8 mouse cellular contexts compared by ENCODE assay signal in the genomic region with DNA sequence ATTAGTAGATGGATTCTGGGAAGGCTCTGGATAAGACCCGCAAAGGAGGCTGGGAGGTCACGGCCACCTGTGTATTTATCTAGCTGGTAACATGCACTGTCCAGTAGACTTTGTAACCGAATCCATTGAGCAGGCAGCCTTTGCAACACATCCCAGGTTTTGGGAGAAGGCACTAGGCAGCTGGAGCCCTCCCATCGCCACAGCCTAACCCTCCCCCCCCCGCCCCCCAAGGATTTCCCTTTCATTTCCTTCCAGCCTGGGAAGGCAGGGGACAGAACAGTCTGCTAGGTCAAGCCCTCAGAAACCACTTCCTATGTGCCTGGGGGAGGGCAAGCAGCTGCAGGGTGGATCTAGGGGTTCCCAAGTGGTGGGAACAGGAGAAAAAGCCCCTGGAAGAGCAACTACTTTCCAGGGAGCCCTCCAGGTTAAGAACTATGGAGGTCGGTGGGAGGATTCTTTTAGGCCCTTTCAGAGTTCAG. TPM values are rescaled to one million over a fixed set of nuclear protein-coding genes. Genes with fewer than 3 reads are reported as not detected.
DNase-seq lines count a peak whose midpoint lies in the region; ATAC-seq and TF ChIP-seq lines count a peak whose summit lies in the region.

No protein-coding gene starts in this region.

- no peaks in the 10 kb centered on the region for H3K36me3 ChIP-seq in forebrain, embryonic 11.5 days (ENCODE audit: control insufficient read depth, insufficient read depth, low read length)
- no peaks in the 10 kb centered on the region for H3K36me3 ChIP-seq in intestine, postnatal 0 days (ENCODE audit: control insufficient read depth, insufficient read depth)
- H3K36me3 ChIP-seq in lung, embryonic 15.5 days = no peaks in the 10 kb centered on the region
- no peaks in the 10 kb centered on the region for H3K36me3 ChIP-seq in stomach, embryonic 15.5 days

- no peak for ATAC-seq in forebrain, embryonic 11.5 days (replicated peaks; ENCODE audit: low FRiP score)
- ATAC-seq in intestine, postnatal 0 days = no peak
- ATAC-seq in lung, embryonic 15.5 days (ENCODE audit: borderline replicate concordance, extremely low read depth, low FRiP score, low TSS enrichment) = no peak
- no peak for ATAC-seq in stomach, embryonic 15.5 days (ENCODE audit: insufficient read depth, low FRiP score, low read depth)

- peaks cover 27% of the 10 kb centered on the region for H3K4me1 ChIP-seq in forebrain, embryonic 11.5 days (replicated peaks; ENCODE audit: control insufficient read depth, insufficient read depth, low read length)
- no peaks in the 10 kb centered on the region; the same call in 1 of the 2 replicates for H3K4me1 ChIP-seq in intestine, postnatal 0 days (replicated peaks; ENCODE audit: control insufficient read depth, insufficient read depth, low read length)
- peaks cover 38% of the 10 kb centered on the region for H3K4me1 ChIP-seq in lung, embryonic 15.5 days
- H3K4me1 ChIP-seq in stomach, embryonic 15.5 days = peaks cover 30% of the 10 kb centered on the region

- no peak for DNase-seq in left cerebral cortex, adult 2 months (ENCODE audit: extremely low spot score in 1 of 2, low spot score in 2 of 2)
- no peak for DNase-seq in left cerebral cortex, postnatal 14 days (ENCODE audit: low spot score in 2 of 2)
- DNase-seq in forebrain, embryonic 11.5 days (ENCODE audit: low spot score) = no peak
- DNase-seq in left cerebral cortex, postnatal 10 days (ENCODE audit: extremely low spot score in 1 of 2, low spot score in 2 of 2) = no peak
- DNase-seq in adrenal gland, postnatal 4 days (ENCODE audit: low spot score in 2 of 2) = no peak

- peak overlapping the region; percentile 68 for H3K4me3 ChIP-seq in left cerebral cortex, adult 2 months
- H3K4me3 ChIP-seq in forebrain, embryonic 11.5 days (ENCODE audit: low read depth, low read length) = peak overlapping the region; percentile 61
- peak overlapping the region; percentile 71 for H3K4me3 ChIP-seq in intestine, postnatal 0 days (ENCODE audit: low read depth, low read length)
- peak overlapping the region; percentile 71 for H3K4me3 ChIP-seq in lung, embryonic 15.5 days
- peak overlapping the region; percentile 71 for H3K4me3 ChIP-seq in stomach, embryonic 15.5 days (replicated peaks)

- H3K27ac ChIP-seq in left cerebral cortex, adult 2 months = peak overlapping the region; percentile 84
- H3K27ac ChIP-seq in forebrain, embryonic 11.5 days (ENCODE audit: low read depth, low read length) = no peak overlapping the region
- peak overlapping the region; percentile 75; the same call in 1 of the 2 replicates for H3K27ac ChIP-seq in intestine, postnatal 0 days (ENCODE audit: low read depth, low read length)
- peak overlapping the region; percentile 87 for H3K27ac ChIP-seq in lung, embryonic 15.5 days
- peak overlapping the region; percentile 91 for H3K27ac ChIP-seq in stomach, embryonic 15.5 days

- no peaks in the 10 kb centered on the region for H3K9me3 ChIP-seq in forebrain, embryonic 11.5 days (ENCODE audit: control insufficient read depth, low read length)
- H3K9me3 ChIP-seq in intestine, postnatal 0 days (ENCODE audit: control insufficient read depth) = no peaks in the 10 kb centered on the region
- no peaks in the 10 kb centered on the region for H3K9me3 ChIP-seq in lung, embryonic 15.5 days
- H3K9me3 ChIP-seq in stomach, embryonic 15.5 days = no peaks in the 10 kb centered on the region

- H3K27me3 ChIP-seq in forebrain, embryonic 11.5 days (ENCODE audit: control insufficient read depth, insufficient read depth, low read length) = no peaks in the 10 kb centered on the region; the same call in 1 of the 2 replicates
- no peaks in the 10 kb centered on the region; the same call in 1 of the 2 replicates for H3K27me3 ChIP-seq in intestine, postnatal 0 days (replicated peaks; ENCODE audit: control insufficient read depth, insufficient read depth, low read length)
- no peaks in the 10 kb centered on the region for H3K27me3 ChIP-seq in lung, embryonic 15.5 days
- H3K27me3 ChIP-seq in stomach, embryonic 15.5 days (replicated peaks) = no peaks in the 10 kb centered on the region

- peak overlapping the region; percentile 99 for H3K4me2 ChIP-seq in forebrain, embryonic 11.5 days (ENCODE audit: low read depth, low read length, severe bottlenecking)
- peak overlapping the region; percentile 97 for H3K4me2 ChIP-seq in intestine, postnatal 0 days (replicated peaks; ENCODE audit: low read depth)
- peak overlapping the region; percentile 91 for H3K4me2 ChIP-seq in lung, embryonic 15.5 days
- peak overlapping the region; percentile 93 for H3K4me2 ChIP-seq in stomach, embryonic 15.5 days

- TF ChIP-seq CTCF in left cerebral cortex, adult 2 months (IDR thresholded peaks at IDR 0.05) = no peak
- no peak for TF ChIP-seq CTCF in intestine, postnatal 0 days (IDR thresholded peaks at IDR 0.05; ENCODE audit: low read depth)

- intact Hi-C loops in left cerebral cortex, adult 2 months (cut with DNase I) = loop anchor here (1.0 to 5.0 kb wide), 2 partner anchors 27 to 40 kb away; no protein-coding TSS in a partner anchor
- intact Hi-C loops in left cerebral cortex, postnatal 14 days (cut with DNase I) = no loop called here
- intact Hi-C loops in left cerebral cortex, postnatal 10 days (cut with DNase I) = loop anchor here (10.0 kb wide), 1 partner anchor 53 kb away; no protein-coding TSS in a partner anchor

- WGBS in forebrain, embryonic 11.5 days = 19% methylated on average over 6 of the region's 6 CpGs
- WGBS in intestine, postnatal 0 days = 25% methylated on average over 6 of the region's 6 CpGs
- 10% methylated on average over 6 of the region's 6 CpGs for WGBS in lung, embryonic 15.5 days
- 11% methylated on average over 6 of the region's 6 CpGs for WGBS in stomach, embryonic 15.5 days

- peak overlapping the region; percentile 72 for H3K9ac ChIP-seq in forebrain, embryonic 11.5 days (ENCODE audit: low read length)
- H3K9ac ChIP-seq in intestine, postnatal 0 days (ENCODE audit: low read depth, low read length) = peak overlapping the region; percentile 83
- peak overlapping the region; percentile 83 for H3K9ac ChIP-seq in lung, embryonic 15.5 days
- H3K9ac ChIP-seq in stomach, embryonic 15.5 days = peak overlapping the region; percentile 78

RNA-seq across cellular contexts. Expression of a gene that starts 1.1 kb away (rescaled TPM):
- 10 to 100 TPM; 47.0 TPM for total RNA-seq in left cerebral cortex, adult 2 months (2021)
- 10 to 100 TPM; 41.9 to 43.9 TPM for total RNA-seq in left cerebral cortex, postnatal 14 days (2021)
- polyA plus RNA-seq in forebrain, embryonic 11.5 days (2014; fragmentation: Nextera tagmentation; extraction: Ambion mirVana) = 12.8 and 15.2 TPM in 2 replicates
- 10.3 and 12.1 TPM in 2 replicates for polyA plus RNA-seq in intestine, postnatal 0 days (2015; fragmentation: Nextera tagmentation; extraction: Ambion mirVana)
- 21.4 and 22.4 TPM in 2 replicates for polyA plus RNA-seq in lung, embryonic 15.5 days (2015; fragmentation: Nextera tagmentation; extraction: Ambion mirVana)
- 25.7 and 26.9 TPM in 2 replicates for polyA plus RNA-seq in stomach, embryonic 15.5 days (2015; fragmentation: Nextera tagmentation; extraction: Ambion mirVana)
- 10 to 100 TPM; 34.9 to 41.8 TPM for total RNA-seq in left cerebral cortex, postnatal 10 days (2021)
- total RNA-seq in adrenal gland, postnatal 4 days (2021) = 10 to 100 TPM; 30.2 to 34.7 TPM
